Mouse (Mus musculus): ENCODE data around the gene Krt25.

Gene Krt25

GRCm38 (mm10) chr11:99322851-99323250 is at the start of gene Krt25:
Gene Krt25 (minus strand): TSS chr11:99322951.
- DNase-seq (ENCODE audit: low spot score) = no peak

GRCm38 (mm10) chr11:99369853-99370451 is 47.2 kb upstream of the Krt25 start:
- DNase-seq (ENCODE audit: low spot score) = no peak

GRCm38 (mm10) chr11:99369229-99369628 is 46.5 kb upstream of the Krt25 start:
- no peak for DNase-seq (ENCODE audit: low spot score)

- DNase-seq (ENCODE audit: low spot score) = peak; percentile 23
Measured at GRCm38 (mm10) chr11:99366791-99367190, 44.0 kb upstream of the Krt25 start.

GRCm38 (mm10) chr11:99364412-99364811 is 41.7 kb upstream of the Krt25 start:
- DNase-seq (ENCODE audit: low spot score) = peak; percentile 24

GRCm38 (mm10) chr11:99361423-99361822 is 38.7 kb upstream of the Krt25 start:
- no peak for DNase-seq (ENCODE audit: low spot score)

GRCm38 (mm10) chr11:99351004-99351403 is 28.3 kb upstream of the Krt25 start, which contains the start of gene Krt27:
Gene Krt27 (minus strand): TSS chr11:99351104.
- DNase-seq (ENCODE audit: low spot score) = no peak

- DNase-seq (ENCODE audit: low spot score) = no peak
Measured at GRCm38 (mm10) chr11:99339299-99339847, 16.6 kb upstream of the Krt25 start.

- no peak for DNase-seq (ENCODE audit: low spot score)
Measured at GRCm38 (mm10) chr11:99337866-99338265, 15.1 kb upstream of the Krt25 start, which contains the start of gene Krt26. Gene Krt26 (minus strand): TSS chr11:99337966.

- DNase-seq (ENCODE audit: low spot score) = no peak
Measured at GRCm38 (mm10) chr11:99333426-99333825, 10.7 kb upstream of the Krt25 start.

- DNase-seq (ENCODE audit: low spot score) = no peak
Measured at GRCm38 (mm10) chr11:99329655-99330054, 6.9 kb upstream of the Krt25 start.

GRCm38 (mm10) chr11:99321094-99321493 is 1.7 kb downstream of the Krt25 start:
- DNase-seq (ENCODE audit: low spot score) = no peak

GRCm38 (mm10) chr11:99319127-99319526 is 3.6 kb downstream of the Krt25 start:
- DNase-seq (ENCODE audit: low spot score) = no peak

GRCm38 (mm10) chr11:99316543-99316942 is 6.2 kb downstream of the Krt25 start:
- no peak for DNase-seq (ENCODE audit: low spot score)

GRCm38 (mm10) chr11:99314594-99314993 is 8.2 kb downstream of the Krt25 start:
- DNase-seq (ENCODE audit: low spot score) = no peak

- no peak for DNase-seq (ENCODE audit: low spot score)
Measured at GRCm38 (mm10) chr11:99310882-99311281, 11.9 kb downstream of the Krt25 start.

GRCm38 (mm10) chr11:99307579-99307978 is 15.2 kb downstream of the Krt25 start:
- DNase-seq (ENCODE audit: low spot score) = peak; percentile 66

GRCm38 (mm10) chr11:99295039-99295438 is 27.7 kb downstream of the Krt25 start:
- DNase-seq (ENCODE audit: low spot score) = no peak

GRCm38 (mm10) chr11:99292846-99293245 is 29.9 kb downstream of the Krt25 start:
- peak; percentile 39 for DNase-seq (ENCODE audit: low spot score)

GRCm38 (mm10) chr11:99284833-99285312 is 37.9 kb downstream of the Krt25 start, which contains the start of gene Krt24:
Gene Krt24 (minus strand): TSS chr11:99285262.
- no peak for DNase-seq (ENCODE audit: low spot score)

GRCm38 (mm10) chr11:99284011-99284410 is 38.7 kb downstream of the Krt25 start:
- DNase-seq (ENCODE audit: low spot score) = no peak

- DNase-seq (ENCODE audit: low spot score) = no peak
Measured at GRCm38 (mm10) chr11:99283334-99283733, 39.4 kb downstream of the Krt25 start.

- DNase-seq (ENCODE audit: low spot score) = no peak
Measured at GRCm38 (mm10) chr11:99281116-99281515, 41.6 kb downstream of the Krt25 start.

- DNase-seq (ENCODE audit: low spot score) = no peak
Measured at GRCm38 (mm10) chr11:99279986-99280385, 42.8 kb downstream of the Krt25 start.

Measured in urinary bladder, postnatal 14 days (tissue).